Mouse (Mus musculus): ENCODE measurements around the gene Dvl3. TPM values are rescaled to one million over a fixed set of nuclear protein-coding genes. Genes with fewer than 3 reads are reported as not detected.
"Not testable (repeated sequence)": the region's sequence is repeated elsewhere in the genome, so short reads cannot be mapped to it uniquely, and the experiment has no call there.

Dvl3 gene
- polyA plus RNA-seq, 1 experiment from 2014 or later, result 8.7 TPM

GRCm38 (mm10) chr16:20481746-20482145 is 35.0 kb upstream of the Dvl3 start:
- Histone ChIP-seq H3K36me3 (ENCODE audit: control insufficient read depth, insufficient read depth, low read length) (no peaks in the 10 kb centered on the region), H3K9me3 (ENCODE audit: control insufficient read depth, low read length) (no peaks in the 10 kb centered on the region), H3K27ac (replicated peaks) (no peak overlapping the region), H3K4me2 (replicated peaks; ENCODE audit: low read depth) (no peak overlapping the region), H3K27me3 (ENCODE audit: control insufficient read depth, insufficient read depth, low read length) (no peaks in the 10 kb centered on the region), H3K9ac (ENCODE audit: low read length) (no peak overlapping the region), H3K4me1 (replicated peaks; ENCODE audit: control insufficient read depth, insufficient read depth) (no peaks in the 10 kb centered on the region), H3K4me3 (ENCODE audit: low read depth, low read length) (no peak overlapping the region)
- TF ChIP-seq EP300 (optimal IDR thresholded peaks at IDR 0.05), result no peak
- TF ChIP-seq CTCF (IDR thresholded peaks at IDR 0.05; ENCODE audit: low read depth), result no peak
- ATAC-seq (ENCODE audit: low FRiP score, low TSS enrichment), result no peak
- WGBS, result 58% methylated on average over 2 of the region's 2 CpGs
- DNase-seq (ENCODE audit: low spot score), result no peak

- not testable (repeated sequence) for H3K27ac ChIP-seq (replicated peaks); H3K27me3 ChIP-seq (ENCODE audit: control insufficient read depth, insufficient read depth, low read length); H3K4me3 ChIP-seq (ENCODE audit: low read depth, low read length); DNase-seq (ENCODE audit: low spot score); H3K36me3 ChIP-seq (ENCODE audit: control insufficient read depth, insufficient read depth, low read length); ATAC-seq (ENCODE audit: low FRiP score, low TSS enrichment); H3K9ac ChIP-seq (ENCODE audit: low read length); H3K4me2 ChIP-seq (replicated peaks; ENCODE audit: low read depth); H3K4me1 ChIP-seq (replicated peaks; ENCODE audit: control insufficient read depth, insufficient read depth); H3K9me3 ChIP-seq (ENCODE audit: control insufficient read depth, low read length)
- WGBS, result 86% methylated on average over 6 of the region's 7 CpGs
Observed at GRCm38 (mm10) chr16:20483716-20484115, 33.1 kb upstream of the Dvl3 start.

- Histone ChIP-seq H3K27ac (replicated peaks) (no peak overlapping the region), H3K9ac (ENCODE audit: low read length) (no peak overlapping the region), H3K27me3 (ENCODE audit: control insufficient read depth, insufficient read depth, low read length) (no peaks in the 10 kb centered on the region), H3K4me3 (ENCODE audit: low read depth, low read length) (no peak overlapping the region), H3K36me3 (ENCODE audit: control insufficient read depth, insufficient read depth, low read length) (no peaks in the 10 kb centered on the region), H3K9me3 (ENCODE audit: control insufficient read depth, low read length) (no peaks in the 10 kb centered on the region), H3K4me2 (replicated peaks; ENCODE audit: low read depth) (no peak overlapping the region), H3K4me1 (replicated peaks; ENCODE audit: control insufficient read depth, insufficient read depth) (no peaks in the 10 kb centered on the region)
- ATAC-seq (ENCODE audit: low FRiP score, low TSS enrichment), result no peak
- DNase-seq (ENCODE audit: low spot score), result no peak
- TF ChIP-seq CTCF (IDR thresholded peaks at IDR 0.05; ENCODE audit: low read depth), result no peak
- no peak for TF ChIP-seq EP300 (optimal IDR thresholded peaks at IDR 0.05)
- 56% methylated on average over 4 of the region's 4 CpGs for WGBS
Observed at GRCm38 (mm10) chr16:20485061-20485460, 31.7 kb upstream of the Dvl3 start.

GRCm38 (mm10) chr16:20486048-20486447 is 30.7 kb upstream of the Dvl3 start:
- Histone ChIP-seq H3K9ac (ENCODE audit: low read length) (no peak overlapping the region), H3K4me1 (replicated peaks; ENCODE audit: control insufficient read depth, insufficient read depth) (no peaks in the 10 kb centered on the region), H3K27me3 (ENCODE audit: control insufficient read depth, insufficient read depth, low read length) (no peaks in the 10 kb centered on the region), H3K4me2 (replicated peaks; ENCODE audit: low read depth) (no peak overlapping the region), H3K9me3 (ENCODE audit: control insufficient read depth, low read length) (no peaks in the 10 kb centered on the region), H3K27ac (replicated peaks) (no peak overlapping the region), H3K4me3 (ENCODE audit: low read depth, low read length) (no peak overlapping the region), H3K36me3 (ENCODE audit: control insufficient read depth, insufficient read depth, low read length) (no peaks in the 10 kb centered on the region)
- DNase-seq (ENCODE audit: low spot score) (no peak), ATAC-seq (ENCODE audit: low FRiP score, low TSS enrichment) (no peak)
- TF ChIP-seq EP300 (optimal IDR thresholded peaks at IDR 0.05) (no peak), CTCF (IDR thresholded peaks at IDR 0.05; ENCODE audit: low read depth) (no peak)
- 68% methylated on average over 3 of the region's 3 CpGs for WGBS

GRCm38 (mm10) chr16:20488151-20488550 is 28.6 kb upstream of the Dvl3 start:
- Histone ChIP-seq H3K27me3 (ENCODE audit: control insufficient read depth, insufficient read depth, low read length) (no peaks in the 10 kb centered on the region), H3K36me3 (ENCODE audit: control insufficient read depth, insufficient read depth, low read length) (no peaks in the 10 kb centered on the region), H3K4me2 (replicated peaks; ENCODE audit: low read depth) (no peak overlapping the region), H3K9me3 (ENCODE audit: control insufficient read depth, low read length) (no peaks in the 10 kb centered on the region), H3K9ac (ENCODE audit: low read length) (no peak overlapping the region), H3K27ac (replicated peaks) (no peak overlapping the region), H3K4me1 (replicated peaks; ENCODE audit: control insufficient read depth, insufficient read depth) (no peaks in the 10 kb centered on the region), H3K4me3 (ENCODE audit: low read depth, low read length) (no peak overlapping the region)
- DNase-seq (ENCODE audit: low spot score) (no peak), ATAC-seq (ENCODE audit: low FRiP score, low TSS enrichment) (no peak)
- no peak for TF ChIP-seq CTCF (IDR thresholded peaks at IDR 0.05; ENCODE audit: low read depth)
- TF ChIP-seq EP300 (optimal IDR thresholded peaks at IDR 0.05), result no peak
- WGBS, result 87% methylated on average over 1 of the region's 1 CpGs

- DNase-seq (ENCODE audit: low spot score); H3K9me3 ChIP-seq (ENCODE audit: control insufficient read depth, low read length); H3K4me1 ChIP-seq (replicated peaks; ENCODE audit: control insufficient read depth, insufficient read depth); H3K27ac ChIP-seq (replicated peaks); H3K4me2 ChIP-seq (replicated peaks; ENCODE audit: low read depth); H3K9ac ChIP-seq (ENCODE audit: low read length); H3K36me3 ChIP-seq (ENCODE audit: control insufficient read depth, insufficient read depth, low read length); ATAC-seq (ENCODE audit: low FRiP score, low TSS enrichment); H3K4me3 ChIP-seq (ENCODE audit: low read depth, low read length); H3K27me3 ChIP-seq (ENCODE audit: control insufficient read depth, insufficient read depth, low read length): not testable (repeated sequence)
- WGBS, result 82% methylated on average over 9 of the region's 9 CpGs
Observed at GRCm38 (mm10) chr16:20488751-20489150, 28.0 kb upstream of the Dvl3 start.

Measured in stomach, postnatal 0 days (tissue).